ENCODE assay signal across 18 mouse cellular contexts in the genomic region with DNA sequence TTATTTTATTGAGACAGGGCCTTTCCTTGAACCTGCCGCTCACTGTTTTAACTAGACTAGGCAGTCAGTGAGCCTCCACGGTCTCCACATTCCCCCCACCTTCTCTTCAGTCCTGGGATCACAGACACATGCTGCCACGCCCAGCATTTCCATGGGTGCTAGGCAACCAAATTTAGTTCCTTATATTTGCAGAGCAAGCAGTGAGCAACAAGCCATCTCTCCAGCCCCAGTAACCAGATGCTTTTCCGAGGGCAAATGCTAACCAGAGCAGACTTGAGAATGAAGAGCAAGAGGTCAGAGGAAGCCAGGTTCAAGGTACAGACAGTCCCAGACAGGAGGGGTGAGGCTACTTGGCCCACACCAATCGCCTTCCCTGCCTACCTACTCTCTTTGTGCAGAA. TPM values are rescaled to one million over a fixed set of nuclear protein-coding genes. Genes with fewer than 3 reads are reported as not detected.
DNase-seq lines count a peak whose midpoint lies in the region; ATAC-seq and TF ChIP-seq lines count a peak whose summit lies in the region.
"Had no signal": no experiment of that assay in that cellular context is flagged by ENCODE, and none has a peak within 500 bp of the region (broad histone marks: within the 10 kb centered on the region; RNA-seq: fewer than 3 reads in every experiment).

No protein-coding gene starts in this region.

- 49% methylated on average over 5 of the region's 5 CpGs for WGBS in lung, embryonic 14.5 days
- 48% methylated on average over 5 of the region's 5 CpGs for WGBS in intestine, embryonic 16.5 days

- DNase-seq in gastrocnemius, adult 18-20 months (ENCODE audit: low spot score): peak; percentile 6
- no peak for DNase-seq in gastrocnemius, postnatal 4 days (ENCODE audit: low spot score in 2 of 2)
- DNase-seq in lung, embryonic 14.5 days: peak; percentile 22
- DNase-seq in lung, postnatal 10 days: no peak
- no peak for DNase-seq in ovary, adult 18-20 months (ENCODE audit: low spot score)
- DNase-seq in right cerebral cortex, postnatal 25 days: no peak
- DNase-seq: cerebellum, postnatal 14 days; heart, postnatal 10 days; lung, postnatal 4 days; right cerebral cortex, adult 18-20 months had no signal

- H3K4me3 ChIP-seq in lung, embryonic 14.5 days (ENCODE audit: low read depth, low read length): no peak overlapping the region
- no peak overlapping the region for H3K4me3 ChIP-seq in intestine, embryonic 16.5 days (ENCODE audit: low read length)
- H3K4me3 ChIP-seq: forebrain, embryonic 13.5 days; midbrain, embryonic 13.5 days had no signal

- H3K9me3 ChIP-seq in lung, embryonic 14.5 days (ENCODE audit: low read depth, low read length): no peaks in the 10 kb centered on the region
- no peaks in the 10 kb centered on the region for H3K9me3 ChIP-seq in intestine, embryonic 16.5 days (ENCODE audit: control insufficient read depth, low read length)
- H3K9me3 ChIP-seq: forebrain, embryonic 13.5 days; midbrain, embryonic 13.5 days had no signal

- ATAC-seq in lung, embryonic 14.5 days (ENCODE audit: insufficient read depth): no peak
- ATAC-seq in intestine, embryonic 16.5 days: peak; percentile 56; the same call in 1 of the 2 replicates
- ATAC-seq in megakaryocyte-erythroid progenitor cell, adult 5-6 weeks (replicated peaks; ENCODE audit: low FRiP score, low TSS enrichment, poor library complexity, severe bottlenecking): peak; percentile 40; the same call in 1 of the 2 replicates
- ATAC-seq: forebrain, embryonic 13.5 days; midbrain, embryonic 13.5 days; Patski had no signal

- no peaks in the 10 kb centered on the region for H3K27me3 ChIP-seq in lung, embryonic 14.5 days (ENCODE audit: insufficient read depth, low read length)
- H3K27me3 ChIP-seq in intestine, embryonic 16.5 days (replicated peaks; ENCODE audit: control insufficient read depth, insufficient read depth, low read length): no peaks in the 10 kb centered on the region
- H3K27me3 ChIP-seq: forebrain, embryonic 13.5 days; midbrain, embryonic 13.5 days; Patski had no signal

- no peak overlapping the region for H3K9ac ChIP-seq in lung, embryonic 14.5 days
- no peak overlapping the region for H3K9ac ChIP-seq in intestine, embryonic 16.5 days (ENCODE audit: low read depth, low read length)
- H3K9ac ChIP-seq: forebrain, embryonic 13.5 days; hindbrain, embryonic 14.5 days; midbrain, embryonic 13.5 days had no signal

- no peak overlapping the region for H3K27ac ChIP-seq in lung, embryonic 14.5 days (ENCODE audit: low read depth)
- no peak overlapping the region for H3K27ac ChIP-seq in intestine, embryonic 16.5 days (ENCODE audit: low read length)
- H3K27ac ChIP-seq: forebrain, embryonic 13.5 days; hindbrain, embryonic 14.5 days; kidney, postnatal 0 days; midbrain, embryonic 13.5 days; stomach, postnatal 0 days had no signal

- no peaks in the 10 kb centered on the region for H3K36me3 ChIP-seq in lung, embryonic 14.5 days (ENCODE audit: insufficient read depth)
- no peaks in the 10 kb centered on the region for H3K36me3 ChIP-seq in intestine, embryonic 16.5 days (ENCODE audit: control insufficient read depth, insufficient read depth, low read length)
- H3K36me3 ChIP-seq: midbrain, embryonic 13.5 days had no signal

- peaks cover 6% of the 10 kb centered on the region; the same call in 1 of the 2 replicates for H3K4me1 ChIP-seq in lung, embryonic 14.5 days (ENCODE audit: insufficient read depth)
- 0 out of 2 replicates have a peak, but pooled peaks cover 4% of the 10 kb centered on the region for H3K4me1 ChIP-seq in intestine, embryonic 16.5 days (ENCODE audit: control insufficient read depth, insufficient read depth, low read length)
- H3K4me1 ChIP-seq: forebrain, embryonic 13.5 days; midbrain, embryonic 13.5 days had no signal

- no peak for TF ChIP-seq CTCF in lung, embryonic 14.5 days (IDR thresholded peaks at IDR 0.05; ENCODE audit: low read depth)

- H3K4me2 ChIP-seq in lung, embryonic 14.5 days: no peak overlapping the region
- H3K4me2 ChIP-seq in intestine, embryonic 16.5 days (ENCODE audit: low read depth, low read length): no peak overlapping the region
- H3K4me2 ChIP-seq: forebrain, embryonic 13.5 days; hindbrain, embryonic 14.5 days; midbrain, embryonic 13.5 days had no signal

RNA-seq across cellular contexts. Expression of a gene that starts 24.2 kb away (rescaled TPM):
- total RNA-seq in gastrocnemius, adult 18-20 months (2021): 10 to 100 TPM; 16.1 to 18.4 TPM
- total RNA-seq in gastrocnemius, postnatal 4 days (2021): 10 to 100 TPM; 38.9 to 39.9 TPM
- 128 and 130 TPM in 2 replicates for polyA plus RNA-seq in lung, embryonic 14.5 days (2014; fragmentation: Nextera tagmentation; extraction: Ambion mirVana)
- polyA plus RNA-seq in intestine, embryonic 16.5 days (2015; fragmentation: Nextera tagmentation; extraction: Ambion mirVana): 48.7 and 51.5 TPM in 2 replicates
- 35.1 and 35.5 TPM in 2 replicates for total RNA-seq in megakaryocyte-erythroid progenitor cell, adult 5-6 weeks (2014; fragmentation: Nextera tagmentation)
- total RNA-seq in megakaryocyte-erythroid progenitor cell, adult 5-6 weeks (2017): 38.0 and 38.4 TPM in 2 replicates

Comparison
In these comparisons a context has a peak if more than half of its experiments do, and no peak if none do; other contexts are left out.
1. DNase-seq: peak in gastrocnemius, adult 18-20 months (single experiment) and lung, embryonic 14.5 days (single experiment); none in gastrocnemius, postnatal 4 days (0 of 2), lung, postnatal 10 days (single experiment), ovary, adult 18-20 months (single experiment) and right cerebral cortex, postnatal 25 days (single experiment).